Mouse (Mus musculus): ENCODE results near the gene Tmem239. TPM values are rescaled to one million over a fixed set of nuclear protein-coding genes. Genes with fewer than 3 reads are reported as not detected.
"Not testable (repeated sequence)": the region's sequence is repeated elsewhere in the genome, so short reads cannot be mapped to it uniquely, and the experiment has no call there.

Tmem239 gene
- polyA plus RNA-seq (2014; fragmentation: Nextera tagmentation; extraction: Ambion mirVana), result not detected in 2 replicates

DNA sequence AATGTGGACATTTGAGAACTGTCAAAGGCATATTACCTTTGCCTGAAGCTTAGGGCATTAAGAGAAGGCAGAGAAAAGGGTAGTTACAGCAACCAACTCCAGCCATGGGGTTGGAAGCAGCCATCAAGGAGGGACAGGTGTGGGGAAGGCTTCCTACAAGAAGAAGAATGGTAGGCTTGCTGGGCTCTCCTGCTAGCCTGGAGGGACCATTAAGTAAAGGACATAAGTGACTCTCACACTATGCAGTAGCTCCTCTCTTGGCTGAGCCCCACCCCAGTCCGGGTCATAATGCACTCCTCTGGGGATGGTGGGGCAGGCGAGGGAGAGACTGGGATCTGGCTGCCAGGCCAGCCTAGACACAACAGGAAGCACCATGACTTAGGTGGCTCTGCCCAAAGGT, at the start of gene Tmem239:
Gene Tmem239 (plus strand): TSS at position 301 of the 400 bp plus-strand sequence.
- H3K36me3 ChIP-seq (ENCODE audit: control insufficient read depth, insufficient read depth, low read length), result no peaks in the 10 kb centered on the region
- no peak for ATAC-seq (ENCODE audit: low FRiP score, low TSS enrichment)

DNA sequence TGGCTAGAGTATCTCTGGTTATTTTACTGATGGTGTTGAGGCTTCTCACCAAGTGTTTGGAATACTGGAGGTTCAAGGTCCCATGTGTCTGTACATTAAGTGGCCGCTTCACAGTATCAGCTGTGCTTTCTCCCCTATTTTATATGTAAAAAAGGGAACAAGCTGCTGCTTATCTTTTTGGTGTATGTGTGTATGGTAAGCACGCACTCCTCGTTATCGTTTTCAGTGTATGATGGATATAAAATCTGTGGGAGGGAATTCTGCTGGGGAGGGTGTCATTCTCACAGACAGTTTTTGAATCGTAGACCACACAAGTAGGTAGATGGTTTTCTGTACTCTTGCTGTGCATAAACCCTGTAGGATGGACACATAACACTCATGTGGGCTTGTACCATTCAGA, 48.7 kb upstream of the Tmem239 start:
- no peak overlapping the region for H3K4me3 ChIP-seq (ENCODE audit: low read length)
- no peak overlapping the region for H3K27ac ChIP-seq (ENCODE audit: low read depth, low read length)
- H3K9me3 ChIP-seq (ENCODE audit: control insufficient read depth, low read length), result no peaks in the 10 kb centered on the region
- H3K36me3 ChIP-seq (ENCODE audit: control insufficient read depth, insufficient read depth, low read length), result no peaks in the 10 kb centered on the region
- 93% methylated on average over 5 of the region's 5 CpGs for WGBS
- H3K4me1 ChIP-seq (ENCODE audit: control insufficient read depth, insufficient read depth, low read length), result no peaks in the 10 kb centered on the region
- H3K27me3 ChIP-seq (ENCODE audit: control insufficient read depth, insufficient read depth, low read length), result peaks cover 30% of the 10 kb centered on the region
- no peak overlapping the region for H3K9ac ChIP-seq (ENCODE audit: low read depth, low read length)
- no peak overlapping the region for H3K4me2 ChIP-seq (replicated peaks; ENCODE audit: low read depth, low read length)
- no peak for ATAC-seq (ENCODE audit: low FRiP score, low TSS enrichment)

More for the DNA sequence above, at the start of gene Tmem239:
- Histone ChIP-seq H3K9ac (ENCODE audit: low read depth, low read length) (no peak within 1 kb of the TSS), H3K4me3 (ENCODE audit: low read length) (no peak within 1 kb of the TSS), H3K27me3 (ENCODE audit: control insufficient read depth, insufficient read depth, low read length) (no peaks in the 10 kb centered on the region), H3K4me1 (ENCODE audit: control insufficient read depth, insufficient read depth, low read length) (peaks cover 9% of the 10 kb centered on the region; the same call in 1 of the 2 replicates), H3K4me2 (replicated peaks; ENCODE audit: low read depth, low read length) (no peak within 1 kb of the TSS), H3K9me3 (ENCODE audit: control insufficient read depth, low read length) (no peaks in the 10 kb centered on the region), H3K27ac (ENCODE audit: low read depth, low read length) (no peak within 1 kb of the TSS)
- 75% methylated on average over 2 of the region's 2 CpGs for WGBS

DNA sequence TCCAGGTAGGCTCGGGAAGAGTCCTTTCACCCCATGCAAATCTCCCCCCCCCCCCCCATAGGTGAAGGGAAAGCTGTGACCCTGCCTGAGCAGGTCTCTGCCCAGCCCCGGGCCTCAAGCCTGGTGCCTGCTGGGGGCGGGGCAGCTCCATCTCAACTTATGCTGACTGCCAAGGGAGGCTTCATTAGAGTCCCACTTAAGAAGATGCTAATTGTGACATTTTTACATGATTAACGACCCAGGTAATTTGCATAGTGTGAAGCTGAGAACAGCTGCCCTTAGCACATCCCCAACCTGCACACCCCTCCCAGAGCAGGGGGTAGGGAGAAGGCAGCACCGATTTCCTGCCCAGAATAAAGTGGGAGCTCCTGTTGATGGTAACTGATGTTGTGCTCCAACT, 47.4 kb upstream of the Tmem239 start:
- Histone ChIP-seq H3K4me2 (replicated peaks; ENCODE audit: low read depth, low read length) (no peak overlapping the region), H3K4me3 (ENCODE audit: low read length) (no peak overlapping the region), H3K27me3 (ENCODE audit: control insufficient read depth, insufficient read depth, low read length) (peaks cover 42% of the 10 kb centered on the region), H3K27ac (ENCODE audit: low read depth, low read length) (no peak overlapping the region), H3K36me3 (ENCODE audit: control insufficient read depth, insufficient read depth, low read length) (no peaks in the 10 kb centered on the region), H3K9me3 (ENCODE audit: control insufficient read depth, low read length) (no peaks in the 10 kb centered on the region), H3K4me1 (ENCODE audit: control insufficient read depth, insufficient read depth, low read length) (no peaks in the 10 kb centered on the region), H3K9ac (ENCODE audit: low read depth, low read length) (no peak overlapping the region)
- ATAC-seq (ENCODE audit: low FRiP score, low TSS enrichment), result no peak
- 15% methylated on average over 5 of the region's 5 CpGs for WGBS

DNA sequence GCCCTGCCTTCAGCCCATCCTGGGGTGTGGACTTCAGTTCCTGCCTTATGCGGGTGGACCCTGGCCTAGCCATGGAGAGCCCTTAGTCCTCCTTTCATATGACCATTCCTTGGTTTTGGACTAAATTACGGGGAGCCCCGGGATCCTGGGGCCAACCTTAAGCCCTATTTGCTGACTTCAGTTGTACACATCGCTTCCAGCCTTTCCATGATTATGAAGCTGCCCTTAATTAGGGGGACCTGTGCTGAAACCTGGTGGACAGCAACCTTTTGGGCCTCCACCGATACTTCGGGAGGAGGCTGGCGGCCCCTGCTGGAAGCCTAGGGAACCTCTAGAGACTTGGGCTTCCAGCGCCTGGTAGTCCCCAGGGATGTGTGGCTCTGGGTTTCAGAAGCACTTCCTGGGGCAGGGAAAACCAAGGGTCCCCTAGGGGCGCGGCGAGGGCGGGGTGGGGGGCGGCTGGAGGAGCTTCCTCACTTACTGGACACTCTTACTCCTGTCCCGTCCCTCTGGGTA, 43.7 kb upstream of the Tmem239 start:
- no peaks in the 10 kb centered on the region for H3K36me3 ChIP-seq (ENCODE audit: control insufficient read depth, insufficient read depth, low read length)
- no peaks in the 10 kb centered on the region for H3K4me1 ChIP-seq (ENCODE audit: control insufficient read depth, insufficient read depth, low read length)
- H3K9me3 ChIP-seq (ENCODE audit: control insufficient read depth, low read length), result no peaks in the 10 kb centered on the region
- 4% methylated on average over 14 of the region's 14 CpGs for WGBS
- H3K27me3 ChIP-seq (ENCODE audit: control insufficient read depth, insufficient read depth, low read length), result peaks cover 42% of the 10 kb centered on the region
- no peak overlapping the region for H3K4me2 ChIP-seq (replicated peaks; ENCODE audit: low read depth, low read length)
- H3K27ac ChIP-seq (ENCODE audit: low read depth, low read length), result no peak overlapping the region
- ATAC-seq (ENCODE audit: low FRiP score, low TSS enrichment), result peak; percentile 50; the same call in 1 of the 2 replicates
- H3K9ac ChIP-seq (ENCODE audit: low read depth, low read length), result no peak overlapping the region
- H3K4me3 ChIP-seq (ENCODE audit: low read length), result no peak overlapping the region

DNA sequence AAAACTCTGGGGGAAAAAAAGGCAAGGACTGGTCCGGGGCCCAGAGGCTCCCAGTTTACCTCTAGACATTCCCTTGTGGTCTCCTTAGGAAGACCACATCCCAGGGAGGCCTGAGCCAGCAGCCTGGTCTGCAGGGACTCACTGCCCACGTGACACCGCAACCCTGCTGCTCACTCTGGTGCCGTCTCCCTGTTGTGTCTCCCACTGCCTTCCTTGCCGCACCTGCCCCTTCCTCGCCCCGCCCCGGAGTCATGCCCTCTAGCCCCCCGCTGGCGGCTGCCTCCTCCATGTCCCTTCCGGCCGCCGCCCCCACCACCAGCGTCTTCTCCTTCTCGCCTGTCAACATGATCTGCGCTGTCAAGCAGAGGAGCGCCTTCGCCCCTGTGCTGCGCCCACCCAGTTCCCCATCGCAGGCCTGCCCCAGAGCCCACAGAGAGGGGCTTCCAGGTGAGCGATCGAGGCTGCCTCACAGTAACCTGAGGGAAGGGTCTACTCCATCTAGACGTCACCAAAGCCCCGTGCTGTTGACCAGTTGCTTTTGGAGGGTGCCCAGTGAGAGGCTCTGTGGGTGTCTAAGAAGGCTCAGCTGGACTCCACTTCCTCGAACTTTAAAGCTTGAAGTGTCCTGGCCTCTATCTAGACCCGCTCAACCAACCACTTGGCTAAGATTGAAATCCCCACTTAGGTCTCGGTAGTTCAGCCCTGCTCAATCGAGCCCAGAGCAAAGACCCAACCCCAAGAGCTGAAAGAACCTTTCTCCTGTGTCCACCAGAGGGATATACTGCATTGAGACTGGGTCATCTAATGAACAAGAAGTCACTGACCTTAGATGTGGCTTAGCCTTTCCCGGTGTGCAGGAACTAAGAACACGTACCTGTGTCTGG, 40.8 kb upstream of the Tmem239 start:
- Histone ChIP-seq H3K4me3 (ENCODE audit: low read length) (peak overlapping the region; percentile 40), H3K4me1 (ENCODE audit: control insufficient read depth, insufficient read depth, low read length) (no peaks in the 10 kb centered on the region), H3K27ac (ENCODE audit: low read depth, low read length) (no peak overlapping the region), H3K4me2 (replicated peaks; ENCODE audit: low read depth, low read length) (peak overlapping the region; percentile 70), H3K9ac (ENCODE audit: low read depth, low read length) (peak overlapping the region; percentile 43), H3K9me3 (ENCODE audit: control insufficient read depth, low read length) (no peaks in the 10 kb centered on the region), H3K27me3 (ENCODE audit: control insufficient read depth, insufficient read depth, low read length) (peaks cover 25% of the 10 kb centered on the region), H3K36me3 (ENCODE audit: control insufficient read depth, insufficient read depth, low read length) (no peaks in the 10 kb centered on the region)
- 7% methylated on average over 28 of the region's 30 CpGs for WGBS
- ATAC-seq (ENCODE audit: low FRiP score, low TSS enrichment), result peak; percentile 76

DNA sequence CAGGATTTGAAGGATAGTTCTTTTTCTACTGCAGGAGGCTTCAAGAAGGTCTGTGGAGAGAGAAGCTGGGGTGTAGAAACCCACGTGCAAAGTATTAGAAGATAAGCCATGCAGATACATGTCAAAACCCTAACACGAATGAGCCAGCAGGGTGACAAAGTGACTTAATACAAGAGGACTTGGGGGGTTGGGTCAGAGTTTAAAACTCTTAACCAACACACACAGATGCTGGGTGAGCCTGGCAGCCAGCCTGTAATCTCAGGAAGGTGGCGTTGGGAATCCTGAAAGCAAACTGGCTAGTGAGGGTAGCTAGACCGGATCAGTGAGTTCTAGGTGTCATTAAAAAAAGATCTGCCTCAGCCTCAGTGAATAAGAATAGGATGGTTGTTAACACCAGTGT, 38.9 kb upstream of the Tmem239 start:
- Histone ChIP-seq H3K4me3 (ENCODE audit: low read length) (no peak overlapping the region), H3K27ac (ENCODE audit: low read depth, low read length) (no peak overlapping the region), H3K4me1 (ENCODE audit: control insufficient read depth, insufficient read depth, low read length) (no peaks in the 10 kb centered on the region), H3K9me3 (ENCODE audit: control insufficient read depth, low read length) (no peaks in the 10 kb centered on the region), H3K36me3 (ENCODE audit: control insufficient read depth, insufficient read depth, low read length) (no peaks in the 10 kb centered on the region), H3K9ac (ENCODE audit: low read depth, low read length) (no peak overlapping the region), H3K4me2 (replicated peaks; ENCODE audit: low read depth, low read length) (no peak overlapping the region), H3K27me3 (ENCODE audit: control insufficient read depth, insufficient read depth, low read length) (peaks cover 14% of the 10 kb centered on the region)
- ATAC-seq (ENCODE audit: low FRiP score, low TSS enrichment), result no peak
- WGBS, result 65% methylated on average over 4 of the region's 4 CpGs

DNA sequence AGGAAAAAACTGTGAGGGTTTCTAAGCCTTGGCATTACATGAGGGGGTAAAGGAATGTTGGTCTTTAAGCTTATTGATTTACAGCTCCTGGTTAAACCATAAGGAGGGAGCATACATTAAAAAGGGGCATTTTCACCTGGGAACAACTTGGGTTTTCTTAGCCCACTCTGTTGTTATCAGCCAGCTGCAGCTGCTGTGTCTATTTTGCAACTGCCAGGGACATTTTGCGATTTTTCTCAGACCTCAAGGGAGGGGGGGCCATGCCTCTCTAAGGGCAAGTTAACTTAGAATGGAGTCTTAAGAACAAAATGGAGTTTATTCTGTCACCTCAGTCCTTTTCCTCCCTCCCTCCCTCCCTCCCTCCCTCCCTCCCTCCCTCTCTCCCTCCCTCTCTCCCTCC, 33.3 kb upstream of the Tmem239 start:
- not testable (repeated sequence) for H3K9ac ChIP-seq (ENCODE audit: low read depth, low read length); ATAC-seq (ENCODE audit: low FRiP score, low TSS enrichment)
- WGBS, result 54% methylated on average over 1 of the region's 1 CpGs

DNA sequence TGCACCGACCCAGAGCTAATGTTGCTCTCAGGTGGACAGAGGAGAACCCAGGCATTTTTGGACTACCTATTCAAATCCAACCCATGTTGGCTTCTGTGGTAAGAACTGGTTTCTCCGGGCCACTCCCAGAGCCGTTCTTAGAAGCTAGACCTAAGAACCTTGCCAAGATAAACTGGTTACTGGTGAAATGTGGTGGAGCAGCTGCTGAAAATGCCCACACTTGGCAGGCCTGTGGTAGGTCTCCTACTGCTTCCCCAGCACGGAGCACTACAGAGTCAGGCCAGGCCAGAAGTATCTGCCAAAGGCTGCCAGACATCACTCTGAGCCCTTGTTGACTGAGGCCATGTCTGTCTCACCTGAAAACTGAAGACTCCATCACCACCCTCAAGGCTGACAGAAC, 31.3 kb upstream of the Tmem239 start:
- Histone ChIP-seq H3K9me3 (ENCODE audit: control insufficient read depth, low read length) (no peaks in the 10 kb centered on the region), H3K27me3 (ENCODE audit: control insufficient read depth, insufficient read depth, low read length) (no peaks in the 10 kb centered on the region), H3K4me1 (ENCODE audit: control insufficient read depth, insufficient read depth, low read length) (no peaks in the 10 kb centered on the region), H3K4me2 (replicated peaks; ENCODE audit: low read depth, low read length) (no peak overlapping the region), H3K36me3 (ENCODE audit: control insufficient read depth, insufficient read depth, low read length) (no peaks in the 10 kb centered on the region), H3K4me3 (ENCODE audit: low read length) (no peak overlapping the region), H3K9ac (ENCODE audit: low read depth, low read length) (no peak overlapping the region), H3K27ac (ENCODE audit: low read depth, low read length) (no peak overlapping the region)
- 83% methylated on average over 4 of the region's 4 CpGs for WGBS
- no peak for ATAC-seq (ENCODE audit: low FRiP score, low TSS enrichment)

More for the DNA sequence above, 33.3 kb upstream of the Tmem239 start:
- not testable (repeated sequence) for H3K4me3 ChIP-seq (ENCODE audit: low read length); H3K27ac ChIP-seq (ENCODE audit: low read depth, low read length); H3K4me1 ChIP-seq (ENCODE audit: control insufficient read depth, insufficient read depth, low read length); H3K36me3 ChIP-seq (ENCODE audit: control insufficient read depth, insufficient read depth, low read length); H3K27me3 ChIP-seq (ENCODE audit: control insufficient read depth, insufficient read depth, low read length); H3K9me3 ChIP-seq (ENCODE audit: control insufficient read depth, low read length); H3K4me2 ChIP-seq (replicated peaks; ENCODE audit: low read depth, low read length)

DNA sequence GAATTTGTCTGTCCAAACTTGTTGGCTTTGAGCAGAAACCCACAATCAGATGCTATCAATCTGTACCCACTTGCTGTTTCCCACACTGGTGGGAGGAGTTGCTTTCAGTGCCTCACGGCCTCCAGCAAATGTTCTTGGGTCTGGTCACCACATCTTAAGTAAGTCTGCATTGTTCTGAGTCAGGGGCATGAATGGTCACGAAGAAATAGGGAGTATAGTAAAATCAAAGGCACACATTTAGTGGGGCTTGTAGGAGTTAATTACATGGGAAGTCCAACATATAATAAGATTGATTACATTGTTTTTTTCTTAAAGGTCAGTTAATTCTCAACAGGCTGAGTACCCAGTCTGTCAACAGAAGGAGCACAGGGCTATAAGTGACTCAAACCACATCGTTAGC, 23.1 kb upstream of the Tmem239 start:
- no peak overlapping the region for H3K4me2 ChIP-seq (replicated peaks; ENCODE audit: low read depth, low read length)

More for the DNA sequence above, 23.1 kb upstream of the Tmem239 start:
- H3K36me3 ChIP-seq (ENCODE audit: control insufficient read depth, insufficient read depth, low read length), result no peaks in the 10 kb centered on the region
- H3K9me3 ChIP-seq (ENCODE audit: control insufficient read depth, low read length), result no peaks in the 10 kb centered on the region
- no peaks in the 10 kb centered on the region; the same call in 1 of the 2 replicates for H3K27me3 ChIP-seq (ENCODE audit: control insufficient read depth, insufficient read depth, low read length)
- WGBS, result 24% methylated on average over 3 of the region's 3 CpGs
- peak; percentile 71; the same call in 1 of the 2 replicates for ATAC-seq (ENCODE audit: low FRiP score, low TSS enrichment)
- no peak overlapping the region for H3K4me3 ChIP-seq (ENCODE audit: low read length)
- no peak overlapping the region for H3K27ac ChIP-seq (ENCODE audit: low read depth, low read length)
- no peaks in the 10 kb centered on the region for H3K4me1 ChIP-seq (ENCODE audit: control insufficient read depth, insufficient read depth, low read length)
- no peak overlapping the region for H3K9ac ChIP-seq (ENCODE audit: low read depth, low read length)
